8 mouse cellular contexts compared by ENCODE assay signal in genomic region chr10:117663865-117664200, GRCm38 (mm10). TPM values are rescaled to one million over a fixed set of nuclear protein-coding genes. Genes with fewer than 3 reads are reported as not detected.
DNase-seq lines count a peak whose midpoint lies in the region; ATAC-seq and TF ChIP-seq lines count a peak whose summit lies in the region.

No protein-coding gene starts in this region.

- no peak for TF ChIP-seq CTCF in liver, embryonic 14.5 days (IDR thresholded peaks at IDR 0.05; ENCODE audit: low read depth)

- no peaks in the 10 kb centered on the region for H3K27me3 ChIP-seq in intestine, embryonic 16.5 days (replicated peaks; ENCODE audit: control insufficient read depth, insufficient read depth, low read length)
- H3K27me3 ChIP-seq in liver, embryonic 14.5 days (ENCODE audit: control insufficient read depth, insufficient read depth, low read length): no peaks in the 10 kb centered on the region
- no peaks in the 10 kb centered on the region for H3K27me3 ChIP-seq in stomach, embryonic 14.5 days (ENCODE audit: control insufficient read depth, insufficient read depth, low read length)
- H3K27me3 ChIP-seq in forebrain, embryonic 15.5 days: no peaks in the 10 kb centered on the region

- H3K9me3 ChIP-seq in intestine, embryonic 16.5 days (ENCODE audit: control insufficient read depth, low read length): no peaks in the 10 kb centered on the region
- no peaks in the 10 kb centered on the region for H3K9me3 ChIP-seq in liver, embryonic 14.5 days (ENCODE audit: control insufficient read depth, low read length)
- no peaks in the 10 kb centered on the region for H3K9me3 ChIP-seq in stomach, embryonic 14.5 days (ENCODE audit: control insufficient read depth, low read depth, low read length)
- H3K9me3 ChIP-seq in forebrain, embryonic 15.5 days: no peaks in the 10 kb centered on the region

- WGBS in intestine, embryonic 16.5 days: 12% methylated on average over 9 of the region's 9 CpGs
- WGBS in liver, embryonic 14.5 days (ENCODE audit: insufficient replicate concordance): 44% methylated on average over 9 of the region's 9 CpGs
- WGBS in stomach, embryonic 14.5 days: 13% methylated on average over 9 of the region's 9 CpGs
- WGBS in forebrain, embryonic 15.5 days: 27% methylated on average over 8 of the region's 9 CpGs

- peak overlapping the region; percentile 37 for H3K4me2 ChIP-seq in intestine, embryonic 16.5 days (ENCODE audit: low read depth, low read length)
- H3K4me2 ChIP-seq in liver, embryonic 14.5 days (ENCODE audit: low read depth): peak overlapping the region; percentile 36
- peak overlapping the region; percentile 7 for H3K4me2 ChIP-seq in stomach, embryonic 14.5 days (replicated peaks; ENCODE audit: low read depth, low read length)
- no peak overlapping the region for H3K4me2 ChIP-seq in forebrain, embryonic 15.5 days (replicated peaks)

- H3K4me3 ChIP-seq in intestine, embryonic 16.5 days (ENCODE audit: low read length): peak overlapping the region; percentile 14
- peak overlapping the region in 1 of 2 experiments; percentile 5; a peak in 1 of 4 replicates for H3K4me3 ChIP-seq in liver, embryonic 14.5 days (ENCODE audit: insufficient read depth in 1 of 2, low read depth in 2 of 2, low read length in 2 of 2)
- no peak overlapping the region for H3K4me3 ChIP-seq in stomach, embryonic 14.5 days (ENCODE audit: low read depth, low read length)
- H3K4me3 ChIP-seq in forebrain, embryonic 15.5 days: no peak overlapping the region

- no peak for TF ChIP-seq EP300 in liver, embryonic 14.5 days (IDR thresholded peaks at IDR 0.05; ENCODE audit: low read depth)

- H3K36me3 ChIP-seq in intestine, embryonic 16.5 days (ENCODE audit: control insufficient read depth, insufficient read depth, low read length): no peaks in the 10 kb centered on the region
- H3K36me3 ChIP-seq in liver, embryonic 14.5 days (replicated peaks; ENCODE audit: control insufficient read depth, insufficient read depth, low read depth): no peaks in the 10 kb centered on the region
- no peaks in the 10 kb centered on the region for H3K36me3 ChIP-seq in stomach, embryonic 14.5 days (ENCODE audit: control insufficient read depth, insufficient read depth, low read length)
- no peaks in the 10 kb centered on the region for H3K36me3 ChIP-seq in forebrain, embryonic 15.5 days

- peaks cover 8% of the 10 kb centered on the region; the same call in 1 of the 2 replicates for H3K4me1 ChIP-seq in intestine, embryonic 16.5 days (ENCODE audit: control insufficient read depth, insufficient read depth, low read length)
- H3K4me1 ChIP-seq in liver, embryonic 14.5 days (replicated peaks; ENCODE audit: control insufficient read depth in 2 of 2, insufficient read depth in 2 of 2, low read length in 1 of 2): peaks cover 0 to 5% of the 10 kb centered on the region in 2 experiments; a peak in 1 of 4 replicates
- peaks cover 12% of the 10 kb centered on the region; the same call in 1 of the 2 replicates for H3K4me1 ChIP-seq in stomach, embryonic 14.5 days (ENCODE audit: control insufficient read depth, insufficient read depth, low read length)
- H3K4me1 ChIP-seq in forebrain, embryonic 15.5 days: no peaks in the 10 kb centered on the region

- H3K27ac ChIP-seq in intestine, embryonic 16.5 days (ENCODE audit: low read length): peak overlapping the region; percentile 39
- H3K27ac ChIP-seq in liver, embryonic 14.5 days: no peak overlapping the region
- H3K27ac ChIP-seq in stomach, embryonic 14.5 days (ENCODE audit: low read length): peak overlapping the region; percentile 81
- H3K27ac ChIP-seq in forebrain, embryonic 15.5 days (replicated peaks): no peak overlapping the region

- peak; percentile 17 to 48 for DNase-seq in urinary bladder, adult 18-20 months (ENCODE audit: low spot score in 2 of 2)
- no peak for DNase-seq in urinary bladder, adult 2 months (ENCODE audit: low spot score)
- no peak for DNase-seq in liver, embryonic 14.5 days (ENCODE audit: low read depth in 3 of 3, low spot score in 3 of 3)
- no peak for DNase-seq in frontal cortex, adult 2 months (ENCODE audit: extremely low spot score in 1 of 2, low spot score in 1 of 2)
- no peak for DNase-seq in spleen, postnatal 4 days (ENCODE audit: low spot score in 2 of 2)

- H3K9ac ChIP-seq in intestine, embryonic 16.5 days (ENCODE audit: low read depth, low read length): peak overlapping the region; percentile 4; the same call in 1 of the 2 replicates
- H3K9ac ChIP-seq in liver, embryonic 14.5 days (replicated peaks): no peak overlapping the region
- H3K9ac ChIP-seq in stomach, embryonic 14.5 days (replicated peaks; ENCODE audit: low read depth, low read length): no peak overlapping the region
- H3K9ac ChIP-seq in forebrain, embryonic 15.5 days (replicated peaks): no peak overlapping the region

- ATAC-seq in intestine, embryonic 16.5 days: peak; percentile 84
- peak; percentile 63; the same call in 1 of the 2 replicates for ATAC-seq in liver, embryonic 14.5 days (ENCODE audit: insufficient read depth)
- ATAC-seq in stomach, embryonic 14.5 days (ENCODE audit: insufficient number of reproducible peaks, insufficient read depth, low FRiP score, low read depth): peak; percentile 83
- ATAC-seq in forebrain, embryonic 15.5 days (replicated peaks): no peak

RNA-seq across cellular contexts. Expression of gene Cpm, which starts 34.5 kb away (rescaled TPM):
- polyA plus RNA-seq in urinary bladder, adult 2 months (2012; rRNA removed): 3.8 and 4.1 TPM in 2 replicates
- polyA plus RNA-seq in intestine, embryonic 16.5 days (2015; fragmentation: Nextera tagmentation; extraction: Ambion mirVana): 47.7 and 51.8 TPM in 2 replicates
- 3.9 and 4.0 TPM in 2 replicates for polyA plus RNA-seq in liver, embryonic 14.5 days (2012; rRNA removed)
- polyA plus RNA-seq in liver, embryonic 14.5 days (2014; fragmentation: Nextera tagmentation; extraction: Ambion mirVana): 9.1 and 12.1 TPM in 2 replicates
- 89.1 and 95.8 TPM in 2 replicates for polyA plus RNA-seq in stomach, embryonic 14.5 days (2014; fragmentation: Nextera tagmentation; extraction: Ambion mirVana)
- polyA plus RNA-seq in forebrain, embryonic 15.5 days (2015; fragmentation: Nextera tagmentation; extraction: Ambion mirVana): 4.0 and 4.5 TPM in 2 replicates
- 3.5 and 3.9 TPM in 2 replicates for polyA plus RNA-seq in frontal cortex, adult 2 months (2012; rRNA removed)

RNA-seq across cellular contexts. Expression of gene Mdm2, which starts 46.7 kb away (rescaled TPM):
- 65.3 and 70.2 TPM in 2 replicates for polyA plus RNA-seq in urinary bladder, adult 2 months (2012; rRNA removed)
- polyA plus RNA-seq in intestine, embryonic 16.5 days (2015; fragmentation: Nextera tagmentation; extraction: Ambion mirVana): 30.8 and 32.4 TPM in 2 replicates
- 14.4 and 20.0 TPM in 2 replicates for polyA plus RNA-seq in liver, embryonic 14.5 days (2012; rRNA removed)
- 12.8 and 13.9 TPM in 2 replicates for polyA plus RNA-seq in liver, embryonic 14.5 days (2014; fragmentation: Nextera tagmentation; extraction: Ambion mirVana)
- 50.2 and 54.1 TPM in 2 replicates for polyA plus RNA-seq in stomach, embryonic 14.5 days (2014; fragmentation: Nextera tagmentation; extraction: Ambion mirVana)
- 63.5 and 67.8 TPM in 2 replicates for polyA plus RNA-seq in forebrain, embryonic 15.5 days (2015; fragmentation: Nextera tagmentation; extraction: Ambion mirVana)
- 72.1 and 74.5 TPM in 2 replicates for polyA plus RNA-seq in frontal cortex, adult 2 months (2012; rRNA removed)

Comparison
In these comparisons a context has a peak if more than half of its experiments do, and no peak if none do; other contexts are left out.
1. DNase-seq: peak in urinary bladder, adult 18-20 months (2 of 2); none in urinary bladder, adult 2 months (single experiment), liver, embryonic 14.5 days (0 of 3), frontal cortex, adult 2 months (0 of 2) and spleen, postnatal 4 days (0 of 2).
2. H3K27ac ChIP-seq: peak in intestine, embryonic 16.5 days (single experiment) and stomach, embryonic 14.5 days (single experiment); none in liver, embryonic 14.5 days (single experiment) and forebrain, embryonic 15.5 days (single experiment).